Mouse (Mus musculus): ENCODE data around the gene Rsph3b.
"Not testable (repeated sequence)": the region's sequence is repeated elsewhere in the genome, so short reads cannot be mapped to it uniquely, and the experiment has no call there.

- not testable (repeated sequence) for TF ChIP-seq CHD2 (IDR thresholded peaks at IDR 0.05; ENCODE audit: low read depth, low read length); MAFK (IDR thresholded peaks at IDR 0.05; ENCODE audit: insufficient read depth, low read depth, low read length); HCFC1 (IDR thresholded peaks at IDR 0.05; ENCODE audit: borderline replicate concordance, insufficient read depth, low read length); ZC3H11A (IDR thresholded peaks at IDR 0.05; ENCODE audit: borderline replicate concordance, low read depth, low read length)
Measured at GRCm38 (mm10) chr17:6980144-6980543, 31.7 kb upstream of the Rsph3b start.
